Mouse (Mus musculus) G1E (cell line): ENCODE results near the gene Rrp15.

Experiments used
- CTCF ChIP-seq: IDR thresholded peaks from 2 replicates; pipeline ENCODE4 v1.5.1; 2012; ENCODE audit warnings: low read depth, low read length, inconsistent platforms, mixed read lengths
- GATA1 ChIP-seq: IDR thresholded peaks from 2 replicates; pipeline ENCODE4 v1.6.1; 2012; ENCODE audit warnings: borderline replicate concordance, low read length, inconsistent platforms, mixed read lengths
- GATA2 ChIP-seq: IDR thresholded peaks from 2 replicates; pipeline ENCODE4 v1.6.1; 2012; ENCODE audit warnings: low read depth, low read length, inconsistent platforms, borderline replicate concordance
- POLR2AphosphoS5 ChIP-seq: IDR thresholded peaks from 2 replicates; pipeline ENCODE4 v1.6.1; 2012; ENCODE audit warnings: low read depth, low read length, inconsistent platforms; ENCODE audit not compliant: insufficient replicate concordance
- TAL1 ChIP-seq: conservative IDR thresholded peaks from 2 replicates; pipeline ENCODE4 v1.6.1; 2012; ENCODE audit warnings: low read depth, low read length, inconsistent platforms, mixed read lengths

GRCm38 (mm10) chr1:186673166-186673565 lies 76.0 kb downstream of the Rrp15 start:
- TF ChIP-seq CTCF: no peak
- no peak for TF ChIP-seq GATA2
- TF ChIP-seq POLR2AphosphoS5: no peak
- TF ChIP-seq GATA1: no peak
- no peak for TF ChIP-seq TAL1
